Mouse (Mus musculus) E14TG2a.4 (cell line): ENCODE measurements around the gene Adra2b.

Source experiments
- H3K27me3 ChIP-seq: 2 replicates; pipeline ENCODE4 v1.6.1; 2014; ENCODE audit warnings: low read length, control low read depth; ENCODE audit not compliant: insufficient read depth
- H3K36me3 ChIP-seq: 2 replicates; pipeline ENCODE4 v1.6.1; 2014; ENCODE audit warnings: low read length, control low read depth; ENCODE audit not compliant: insufficient read depth
- H3K4me1 ChIP-seq: replicated peaks from 2 replicates; pipeline ENCODE4 v1.6.1; 2014; ENCODE audit warnings: low read depth, low read length, control low read depth
- H3K4me3 ChIP-seq: replicated peaks from 2 replicates; pipeline ENCODE4 v1.5.1; 2014; ENCODE audit warnings: mild to moderate bottlenecking, low read length
- H3K9me3 ChIP-seq: 2 replicates; pipeline ENCODE4 v1.6.1; 2014; ENCODE audit warnings: low read length, control low read depth
- CTCF ChIP-seq: conservative IDR thresholded peaks from 2 replicates; pipeline ENCODE4 v1.5.1; 2014; ENCODE audit warnings: low read length
- NANOG ChIP-seq: IDR thresholded peaks from 2 replicates; pipeline ENCODE4 v1.6.1; 2014; ENCODE audit warnings: borderline replicate concordance, low read length, mixed read lengths
- POU5F1 ChIP-seq: IDR thresholded peaks from 2 replicates; pipeline ENCODE4 v1.6.1; 2014; ENCODE audit warnings: low read length, borderline replicate concordance

Adra2b gene

DNA sequence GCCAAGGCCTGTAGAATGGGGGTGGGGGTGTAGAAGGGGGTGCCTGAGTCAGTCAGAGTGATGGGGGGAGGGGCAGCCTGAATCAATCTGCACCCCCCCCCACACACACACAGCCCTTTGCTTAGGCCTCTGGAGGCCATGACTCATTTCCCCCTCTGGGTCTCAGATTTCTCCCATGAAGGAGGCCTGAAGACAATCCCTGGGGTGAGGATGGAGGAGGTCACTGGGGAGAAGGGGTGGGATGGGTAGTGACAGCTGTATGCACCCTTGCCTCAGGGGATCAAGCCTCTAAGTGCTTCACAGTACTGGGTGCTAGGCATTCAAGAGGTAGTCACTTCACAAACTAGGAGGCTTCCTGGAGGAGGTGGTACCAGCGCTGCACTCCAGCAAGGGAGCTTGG, 39.3 kb upstream of the Adra2b start:
- H3K4me1 ChIP-seq: no peaks in the 10 kb centered on the region
- no peaks in the 10 kb centered on the region for H3K36me3 ChIP-seq
- H3K27me3 ChIP-seq: peaks cover 23% of the 10 kb centered on the region
- H3K4me3 ChIP-seq: no peak overlapping the region
- H3K9me3 ChIP-seq: no peaks in the 10 kb centered on the region
- TF ChIP-seq POU5F1 (no peak), CTCF (no peak), NANOG (no peak)

DNA sequence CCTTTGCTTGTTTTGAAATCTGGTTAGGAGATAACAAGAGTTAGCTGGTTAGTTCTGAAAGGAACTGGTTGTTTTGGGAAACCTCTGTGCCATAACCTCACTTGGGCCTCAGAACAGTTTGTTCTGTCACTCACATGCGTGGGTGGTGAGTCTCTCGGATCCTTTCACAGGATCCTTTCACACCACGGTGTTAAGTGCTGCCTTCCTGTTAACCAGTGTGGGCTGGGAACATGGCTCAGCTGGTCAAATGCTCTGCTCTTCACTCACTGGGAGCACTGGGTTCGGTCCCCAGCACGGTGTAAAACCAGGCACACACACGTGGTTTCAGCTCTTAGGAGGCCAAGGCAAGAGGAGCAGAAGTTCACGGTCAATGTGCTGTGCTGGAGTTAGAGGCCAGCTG, 38.6 kb upstream of the Adra2b start:
- no peak overlapping the region for H3K4me3 ChIP-seq
- H3K9me3 ChIP-seq: no peaks in the 10 kb centered on the region
- H3K36me3 ChIP-seq: no peaks in the 10 kb centered on the region
- no peak for TF ChIP-seq NANOG
- TF ChIP-seq CTCF: no peak
- TF ChIP-seq POU5F1: no peak
- H3K27me3 ChIP-seq: peaks cover 28% of the 10 kb centered on the region
- no peaks in the 10 kb centered on the region for H3K4me1 ChIP-seq

DNA sequence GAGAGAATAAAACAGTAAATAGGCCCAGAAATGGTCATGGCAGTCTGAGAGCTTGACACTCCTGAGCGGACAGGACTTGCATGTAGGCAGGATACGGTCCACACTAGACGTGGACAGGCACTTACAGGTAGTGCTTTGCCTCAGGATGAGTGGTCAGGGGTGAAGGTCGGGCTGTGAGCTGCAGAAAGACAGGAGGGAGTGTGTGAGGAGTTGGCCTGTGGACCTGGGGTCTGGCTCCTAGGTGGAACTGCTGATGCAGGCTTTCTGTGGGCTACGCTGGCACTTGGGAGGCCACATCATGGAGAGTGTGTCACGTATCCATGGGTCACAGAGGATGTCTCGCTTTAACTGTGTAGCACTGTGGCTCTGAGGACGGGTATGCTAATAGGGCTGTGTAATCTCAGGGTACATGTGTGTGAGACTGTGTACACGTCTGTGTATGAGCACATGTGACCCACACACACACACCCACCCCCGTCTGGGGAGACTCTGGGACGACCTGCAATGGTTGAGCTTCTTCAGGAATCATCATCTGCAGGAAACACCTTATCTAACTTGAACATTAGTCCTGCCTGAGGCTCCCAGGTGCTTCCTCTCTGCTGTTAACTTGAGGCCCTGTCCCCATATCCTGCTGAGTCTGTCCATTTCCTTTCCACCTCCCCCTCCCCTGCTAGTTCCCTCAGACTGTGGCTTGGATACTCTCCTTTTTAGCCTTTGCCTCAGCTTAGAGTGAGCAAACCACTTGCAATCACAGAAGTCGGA, 34.7 kb upstream of the Adra2b start:
- no peaks in the 10 kb centered on the region for H3K4me1 ChIP-seq
- H3K36me3 ChIP-seq: no peaks in the 10 kb centered on the region
- H3K9me3 ChIP-seq: no peaks in the 10 kb centered on the region
- H3K4me3 ChIP-seq: no peak overlapping the region
- TF ChIP-seq NANOG (no peak), POU5F1 (no peak), CTCF (no peak)
- peaks cover 55% of the 10 kb centered on the region for H3K27me3 ChIP-seq

DNA sequence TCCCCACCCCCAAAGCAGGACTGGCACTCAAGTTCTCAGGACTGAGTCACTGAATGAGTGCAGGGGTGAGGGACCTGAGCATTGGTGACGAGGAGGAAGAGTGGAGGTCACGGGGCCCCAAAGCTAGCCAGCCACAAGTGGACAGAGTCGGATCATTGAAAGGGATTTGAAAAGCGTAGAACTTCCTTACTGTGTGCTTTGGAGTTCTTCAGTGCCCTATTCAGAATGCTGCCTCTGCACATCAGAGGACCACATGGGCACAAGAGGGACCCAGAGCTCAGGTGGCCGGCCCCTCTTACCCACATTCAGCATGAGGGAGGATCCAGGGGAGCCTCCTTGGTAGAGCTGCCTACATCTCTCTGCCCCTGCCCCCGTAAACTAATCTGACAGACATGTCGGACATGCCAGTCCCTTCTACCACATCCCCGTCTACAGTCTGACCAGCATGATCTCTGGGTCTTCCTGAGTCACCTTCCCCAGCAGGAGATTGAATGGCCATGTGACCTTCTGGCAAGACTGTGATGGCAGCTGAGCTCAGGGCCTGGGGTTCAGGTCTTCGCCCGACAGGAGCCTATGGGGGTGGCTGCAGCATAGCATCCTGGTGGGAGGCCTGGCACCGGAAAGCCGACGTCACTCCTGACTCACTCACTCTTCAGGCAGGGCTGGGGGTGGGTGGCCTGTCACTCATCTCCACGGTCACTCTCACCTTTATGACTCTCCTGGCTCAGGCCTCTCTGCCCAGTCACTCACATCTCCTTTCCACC, 30.0 kb upstream of the Adra2b start:
- TF ChIP-seq POU5F1: no peak
- no peak for TF ChIP-seq NANOG
- no peak for TF ChIP-seq CTCF
- Histone ChIP-seq H3K9me3 (0 out of 2 replicates have a peak, but pooled peaks cover 3% of the 10 kb centered on the region), H3K27me3 (peaks cover 92% of the 10 kb centered on the region), H3K4me3 (no peak overlapping the region), H3K36me3 (no peaks in the 10 kb centered on the region), H3K4me1 (peaks cover 25% of the 10 kb centered on the region)

DNA sequence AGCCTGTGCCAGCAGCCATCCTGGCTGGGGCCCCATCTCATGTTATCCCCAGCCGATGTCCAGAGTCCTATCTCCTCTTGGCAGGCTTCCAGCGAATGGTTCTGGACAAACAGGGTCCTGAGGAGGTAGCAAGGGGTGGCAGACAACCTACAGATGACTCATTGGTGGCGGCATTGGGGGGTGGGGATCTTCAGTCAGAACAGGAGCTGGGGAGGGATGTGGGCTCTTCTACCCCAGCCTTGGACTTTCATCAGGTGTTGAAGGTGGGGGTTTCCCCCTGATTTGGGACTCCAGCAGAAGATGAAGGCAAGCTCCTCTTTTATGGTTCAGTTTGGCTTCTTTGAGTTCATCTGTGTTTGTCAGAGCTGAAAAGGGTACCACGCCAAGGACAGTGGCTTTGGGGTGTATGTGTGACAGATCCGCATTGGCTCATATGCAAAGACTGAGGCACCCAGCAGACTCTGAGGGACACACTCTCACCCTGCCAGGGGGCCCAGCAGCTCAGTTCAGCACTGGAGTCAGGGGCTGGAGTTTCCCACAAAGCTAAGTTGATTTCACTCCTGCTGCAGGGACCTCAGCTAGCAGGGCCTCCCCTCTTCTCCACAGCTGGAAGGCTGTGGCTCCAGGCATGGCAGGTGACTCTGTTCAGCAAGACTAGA, 28.9 kb upstream of the Adra2b start:
- H3K9me3 ChIP-seq: 0 out of 2 replicates have a peak, but pooled peaks cover 3% of the 10 kb centered on the region
- H3K27me3 ChIP-seq: peaks cover 86% of the 10 kb centered on the region
- TF ChIP-seq POU5F1: no peak
- no peak for TF ChIP-seq NANOG
- no peak for TF ChIP-seq CTCF
- no peak overlapping the region for H3K4me3 ChIP-seq
- H3K4me1 ChIP-seq: peaks cover 28% of the 10 kb centered on the region
- H3K36me3 ChIP-seq: no peaks in the 10 kb centered on the region

DNA sequence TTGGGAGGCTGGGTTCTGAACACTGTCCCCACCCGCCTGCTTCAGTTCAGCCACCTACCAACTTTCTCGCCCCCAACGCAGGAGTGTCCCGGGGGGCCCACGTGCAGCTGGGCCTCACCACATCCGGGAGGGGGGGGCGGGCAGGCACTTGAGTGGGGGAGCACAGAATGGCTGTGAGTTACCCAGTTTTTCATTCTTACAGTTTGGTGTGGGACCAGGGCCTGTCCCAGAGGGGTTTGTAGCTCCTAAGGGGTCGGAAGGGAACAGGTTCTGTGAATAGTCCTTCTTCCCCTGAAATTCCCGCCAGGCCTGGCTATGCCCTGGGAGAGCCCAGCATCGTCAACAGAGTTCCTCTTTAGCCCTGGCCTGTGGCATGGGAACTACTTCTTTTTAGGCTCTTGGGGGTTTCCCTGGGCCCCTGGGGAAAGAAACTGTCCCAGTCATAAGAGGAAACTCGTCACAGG, 27.9 kb upstream of the Adra2b start:
- no peak for TF ChIP-seq NANOG
- TF ChIP-seq POU5F1: no peak
- no peak for TF ChIP-seq CTCF
- Histone ChIP-seq H3K27me3 (peaks cover 82% of the 10 kb centered on the region), H3K9me3 (0 out of 2 replicates have a peak, but pooled peaks cover 3% of the 10 kb centered on the region), H3K36me3 (no peaks in the 10 kb centered on the region), H3K4me1 (peaks cover 28% of the 10 kb centered on the region), H3K4me3 (0 out of 2 replicates have a peak overlapping the region, but pooled peaks have one; percentile 20)

DNA sequence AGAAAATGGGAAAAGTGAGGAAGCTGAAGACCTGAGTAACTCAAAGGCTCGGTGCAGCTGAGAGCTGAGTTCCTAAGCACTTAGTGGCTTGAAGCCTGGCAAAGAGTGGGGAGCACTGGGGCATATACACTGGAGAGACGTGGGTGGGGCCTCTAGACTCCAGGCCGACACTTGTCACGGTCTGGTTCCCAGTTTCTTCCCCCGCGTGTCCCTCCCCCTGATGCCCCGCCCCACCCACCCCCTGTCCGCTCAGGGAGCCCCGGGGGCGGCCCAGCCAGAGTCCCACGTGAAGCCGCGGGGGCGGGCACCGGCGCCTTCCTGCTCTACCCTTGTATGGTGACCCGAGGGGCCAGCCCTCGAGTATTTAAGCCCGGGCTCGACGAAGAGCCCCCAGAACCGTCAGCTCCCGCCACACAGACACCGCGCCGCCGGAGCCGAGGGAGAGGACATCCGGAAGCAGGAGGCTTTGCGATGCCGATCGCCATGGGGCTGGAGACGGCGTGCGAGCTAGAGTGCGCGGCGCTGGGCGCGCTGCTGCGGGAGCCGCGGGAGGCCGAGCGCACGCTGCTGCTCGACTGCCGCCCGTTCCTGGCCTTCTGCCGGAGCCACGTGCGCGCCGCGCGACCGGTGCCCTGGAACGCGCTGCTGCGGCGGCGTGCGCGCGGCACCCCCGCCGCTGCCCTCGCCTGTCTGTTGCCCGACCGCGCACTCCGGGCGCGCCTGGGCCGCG, 27.1 kb upstream of the Adra2b start, which contains the start of gene Dusp2:
TSS of gene Dusp2 (plus strand) at position 393 of the 730 bp plus-strand sequence.
- H3K9me3 ChIP-seq: 0 out of 2 replicates have a peak, but pooled peaks cover 3% of the 10 kb centered on the region
- H3K27me3 ChIP-seq: peaks cover 80% of the 10 kb centered on the region
- no peaks in the 10 kb centered on the region for H3K36me3 ChIP-seq
- TF ChIP-seq CTCF (no peak), POU5F1 (no peak)
- peak within 1 kb of the TSS; percentile 80 for H3K4me3 ChIP-seq
- H3K4me1 ChIP-seq: peaks cover 28% of the 10 kb centered on the region
